14 mouse cellular contexts compared by ENCODE assay signal in the genomic region with DNA sequence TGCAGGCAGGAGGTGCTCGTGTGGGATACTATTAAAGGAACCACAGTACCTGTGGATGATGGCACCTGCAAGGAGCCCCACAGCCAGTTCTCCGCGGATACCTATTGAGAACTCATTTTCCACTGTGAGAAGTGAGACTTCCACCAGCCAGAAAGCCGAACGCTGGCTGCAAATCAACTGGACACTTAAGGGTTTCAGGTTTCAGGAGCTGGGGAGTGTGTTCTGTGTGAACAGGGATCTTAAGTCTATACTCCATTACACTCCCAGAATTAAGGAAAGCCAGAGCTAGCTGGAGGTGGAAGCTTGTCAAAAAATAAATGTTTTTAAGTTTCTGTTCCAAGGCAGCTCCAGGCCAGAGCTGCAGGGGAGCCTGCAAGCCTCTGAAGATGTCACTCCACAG.
A peak's percentile ranks its signal among the peaks of the same experiment; 100 is the strongest.
DNase-seq lines count a peak whose midpoint lies in the region; ATAC-seq and TF ChIP-seq lines count a peak whose summit lies in the region.
"Had no signal": no experiment of that assay in that cellular context is flagged by ENCODE, and none has a peak within 500 bp of the region (broad histone marks: within the 10 kb centered on the region; RNA-seq: fewer than 3 reads in every experiment).

No protein-coding gene starts in this region.

- WGBS in limb, embryonic 10.5 days: 19% methylated on average over 5 of the region's 5 CpGs
- WGBS in stomach, postnatal 0 days: 14% methylated on average over 5 of the region's 5 CpGs
- 49% methylated on average over 5 of the region's 5 CpGs for WGBS in liver, embryonic 11.5 days

- peak overlapping the region; percentile 42; the same call in 1 of the 2 replicates for H3K27ac ChIP-seq in limb, embryonic 10.5 days
- H3K27ac ChIP-seq in stomach, postnatal 0 days (replicated peaks): no peak overlapping the region
- H3K27ac ChIP-seq in liver, embryonic 11.5 days (ENCODE audit: low read depth, low read length): no peak overlapping the region
- H3K27ac ChIP-seq: heart, embryonic 13.5 days; neural tube, embryonic 15.5 days had no signal

- no peak for ATAC-seq in stomach, postnatal 0 days (ENCODE audit: low FRiP score, low TSS enrichment)
- no peak for ATAC-seq in liver, embryonic 11.5 days (replicated peaks; ENCODE audit: low FRiP score)
- ATAC-seq: liver, postnatal 0 days; midbrain, embryonic 16.5 days had no signal

- H3K4me2 ChIP-seq in stomach, postnatal 0 days (replicated peaks; ENCODE audit: low read depth): 0 out of 2 replicates have a peak overlapping the region, but pooled peaks have one; percentile 12
- H3K4me2 ChIP-seq in liver, embryonic 11.5 days: no peak overlapping the region
- H3K4me2 ChIP-seq: heart, embryonic 13.5 days; neural tube, embryonic 15.5 days had no signal

- H3K9ac ChIP-seq in stomach, postnatal 0 days (ENCODE audit: low read length): no peak overlapping the region
- H3K9ac ChIP-seq in liver, embryonic 11.5 days (ENCODE audit: low read depth, low read length): no peak overlapping the region
- H3K9ac ChIP-seq: heart, embryonic 13.5 days; liver, postnatal 0 days; neural tube, embryonic 15.5 days had no signal

- peak; percentile 57 for DNase-seq in embryo, embryonic 10 days (ENCODE audit: low spot score)
- no peak for DNase-seq in embryo, embryonic 9.5 days (ENCODE audit: extremely low spot score)
- peak; percentile 8 to 21 for DNase-seq in lung, adult 18-20 months
- DNase-seq in lung, postnatal 25 days (ENCODE audit: low spot score): no peak
- peak; percentile 49 for DNase-seq in limb, embryonic 10.5 days (ENCODE audit: low spot score)
- no peak for DNase-seq in stomach, postnatal 0 days (ENCODE audit: low spot score)
- no peak for DNase-seq in liver, embryonic 11.5 days (ENCODE audit: low spot score)
- DNase-seq in heart, adult 8-10 months (ENCODE audit: low spot score): no peak
- DNase-seq: cerebellum, adult 9-10 months; liver, postnatal 0 days; right cerebral cortex, postnatal 25 days had no signal

- H3K9me3 ChIP-seq in limb, embryonic 10.5 days (replicated peaks): no peaks in the 10 kb centered on the region
- H3K9me3 ChIP-seq in stomach, postnatal 0 days (ENCODE audit: control insufficient read depth, low read length): no peaks in the 10 kb centered on the region
- no peaks in the 10 kb centered on the region for H3K9me3 ChIP-seq in liver, embryonic 11.5 days (ENCODE audit: control insufficient read depth, low read length)
- H3K9me3 ChIP-seq: heart, embryonic 13.5 days; neural tube, embryonic 15.5 days had no signal

- TF ChIP-seq CTCF in stomach, postnatal 0 days (IDR thresholded peaks at IDR 0.05; ENCODE audit: low read depth): no peak

- H3K36me3 ChIP-seq in limb, embryonic 10.5 days: no peaks in the 10 kb centered on the region
- H3K36me3 ChIP-seq in stomach, postnatal 0 days (ENCODE audit: control insufficient read depth, insufficient read depth, low read length): no peaks in the 10 kb centered on the region
- no peaks in the 10 kb centered on the region for H3K36me3 ChIP-seq in liver, embryonic 11.5 days (ENCODE audit: control insufficient read depth, insufficient read depth, low read length)
- H3K36me3 ChIP-seq: heart, embryonic 13.5 days; neural tube, embryonic 15.5 days had no signal

- H3K4me3 ChIP-seq in limb, embryonic 10.5 days: no peak overlapping the region
- no peak overlapping the region for H3K4me3 ChIP-seq in stomach, postnatal 0 days (ENCODE audit: low read depth, low read length)
- no peak overlapping the region for H3K4me3 ChIP-seq in liver, embryonic 11.5 days (ENCODE audit: low read depth, low read length)
- H3K4me3 ChIP-seq: heart, embryonic 13.5 days; neural tube, embryonic 15.5 days had no signal

- peaks cover 32% of the 10 kb centered on the region for H3K27me3 ChIP-seq in limb, embryonic 10.5 days (ENCODE audit: low read depth, poor library complexity, severe bottlenecking)
- no peaks in the 10 kb centered on the region for H3K27me3 ChIP-seq in stomach, postnatal 0 days (ENCODE audit: control insufficient read depth, insufficient read depth, low read length)
- no peaks in the 10 kb centered on the region; the same call in 1 of the 2 replicates for H3K27me3 ChIP-seq in liver, embryonic 11.5 days (replicated peaks; ENCODE audit: control insufficient read depth, insufficient read depth, low read length)
- H3K27me3 ChIP-seq: neural tube, embryonic 15.5 days had no signal

- peaks cover 22% of the 10 kb centered on the region for H3K4me1 ChIP-seq in limb, embryonic 10.5 days
- H3K4me1 ChIP-seq in stomach, postnatal 0 days (replicated peaks; ENCODE audit: control insufficient read depth, insufficient read depth): no peaks in the 10 kb centered on the region
- no peaks in the 10 kb centered on the region for H3K4me1 ChIP-seq in liver, embryonic 11.5 days (replicated peaks; ENCODE audit: control insufficient read depth, insufficient read depth, low read length)
- H3K4me1 ChIP-seq: neural tube, embryonic 15.5 days had no signal

- no peak for TF ChIP-seq EP300 in stomach, postnatal 0 days (optimal IDR thresholded peaks at IDR 0.05)

Comparison
In these comparisons a context has a peak if more than half of its experiments do, and no peak if none do; other contexts are left out.
1. DNase-seq: peak in embryo, embryonic 10 days (single experiment), lung, adult 18-20 months (2 of 2) and limb, embryonic 10.5 days (single experiment); none in embryo, embryonic 9.5 days (single experiment), lung, postnatal 25 days (single experiment), stomach, postnatal 0 days (single experiment), liver, embryonic 11.5 days (single experiment) and heart, adult 8-10 months (single experiment).